Mouse (Mus musculus) stomach, embryonic 14.5 days (tissue): ENCODE data around the gene Nectin4. TPM values are rescaled to one million over a fixed set of nuclear protein-coding genes. Genes with fewer than 3 reads are reported as not detected.
A peak's percentile ranks its signal among the peaks of the same experiment; 100 is the strongest.

Source experiments
- ATAC-seq: fragments of 200-750 bp; cut with Nextera tagmentation; 2 replicates; pipeline ENCODE4 v1.8.0; 2017; ENCODE audit warnings: low read depth, moderate TSS enrichment; ENCODE audit not compliant: insufficient number of reproducible peaks, insufficient read depth, low FRiP score
- H3K27ac ChIP-seq: fragments of 300-500 bp; sonication (generic); 2 replicates; pipeline ENCODE4 v1.5.1; 2014; ENCODE audit warnings: mild to moderate bottlenecking, low read length, moderate library complexity, mixed read lengths
- H3K27me3 ChIP-seq: fragments of 300-500 bp; sonication (generic); 2 replicates; pipeline ENCODE4 v1.6.1; 2014; ENCODE audit warnings: low read length, control low read depth, mixed read lengths; ENCODE audit not compliant: control insufficient read depth, insufficient read depth
- H3K36me3 ChIP-seq: fragments of 300-500 bp; sonication (generic); 2 replicates; pipeline ENCODE4 v1.6.1; 2014; ENCODE audit warnings: mild to moderate bottlenecking, control low read depth, low read length, moderate library complexity, mixed read lengths; ENCODE audit not compliant: control insufficient read depth, insufficient read depth
- H3K4me1 ChIP-seq: fragments of 300-500 bp; sonication (generic); 2 replicates; pipeline ENCODE4 v1.6.1; 2014; ENCODE audit warnings: low read length, control low read depth, mixed read lengths; ENCODE audit not compliant: control insufficient read depth, insufficient read depth
- H3K4me2 ChIP-seq: fragments of 300-500 bp; sonication (generic); replicated peaks from 2 replicates; pipeline ENCODE4 v1.6.1; 2014; ENCODE audit warnings: low read depth, low read length, control low read depth
- H3K4me3 ChIP-seq: fragments of 300-500 bp; sonication (generic); 2 replicates; pipeline ENCODE4 v1.5.1; 2014; ENCODE audit warnings: low read depth, low read length, control low read depth
- H3K9ac ChIP-seq: fragments of 300-500 bp; sonication (generic); replicated peaks from 2 replicates; pipeline ENCODE4 v1.6.1; 2014; ENCODE audit warnings: low read depth, mild to moderate bottlenecking, control low read depth, low read length, moderate library complexity, mixed read lengths
- H3K9me3 ChIP-seq: fragments of 300-500 bp; sonication (generic); 2 replicates; pipeline ENCODE4 v1.6.1; 2016; ENCODE audit warnings: low read depth, low read length, control low read depth; ENCODE audit not compliant: control insufficient read depth
- WGBS: fragments of 180-500 bp; shearing (Covaris S2); extraction: QIAGEN DNeasy Blood & Tissue Kit; methylation state at CpG from one replicate; pipeline ENCODE4 v1.1.7; 2014; 5-methylcytosine and 5-hydroxymethylcytosine counted together
- polyA plus RNA-seq: library from polyadenylated mRNA; unstranded; fragments of >200 nt; fragmentation: Nextera tagmentation; extraction: Ambion mirVana; gene quantifications from 2 replicates; pipeline ENCODE4 v1.2.1, GENCODE M21; 2014

Nectin4 gene
- polyA plus RNA-seq, 1 experiment from 2014 or later, result 13.7 TPM

- no peak for ATAC-seq
- no peaks in the 10 kb centered on the region for H3K9me3 ChIP-seq
- no peak overlapping the region for H3K9ac ChIP-seq
- no peak overlapping the region for H3K27ac ChIP-seq
- no peak overlapping the region for H3K4me3 ChIP-seq
- no peaks in the 10 kb centered on the region for H3K27me3 ChIP-seq
- no peaks in the 10 kb centered on the region for H3K36me3 ChIP-seq
- H3K4me1 ChIP-seq, result peaks cover 3% of the 10 kb centered on the region; the same call in 1 of the 2 replicates
- WGBS, result 67% methylated on average over 9 of the region's 9 CpGs
- H3K4me2 ChIP-seq, result no peak overlapping the region
Measured at GRCm38 (mm10) chr1:171385171-171385570, 15.3 kb downstream of the Nectin4 start.

GRCm38 (mm10) chr1:171387099-171387498, 17.2 kb downstream of the Nectin4 start:
- 19% methylated on average over 6 of the region's 6 CpGs for WGBS
- peaks cover 3% of the 10 kb centered on the region; the same call in 1 of the 2 replicates for H3K4me1 ChIP-seq

DNA sequence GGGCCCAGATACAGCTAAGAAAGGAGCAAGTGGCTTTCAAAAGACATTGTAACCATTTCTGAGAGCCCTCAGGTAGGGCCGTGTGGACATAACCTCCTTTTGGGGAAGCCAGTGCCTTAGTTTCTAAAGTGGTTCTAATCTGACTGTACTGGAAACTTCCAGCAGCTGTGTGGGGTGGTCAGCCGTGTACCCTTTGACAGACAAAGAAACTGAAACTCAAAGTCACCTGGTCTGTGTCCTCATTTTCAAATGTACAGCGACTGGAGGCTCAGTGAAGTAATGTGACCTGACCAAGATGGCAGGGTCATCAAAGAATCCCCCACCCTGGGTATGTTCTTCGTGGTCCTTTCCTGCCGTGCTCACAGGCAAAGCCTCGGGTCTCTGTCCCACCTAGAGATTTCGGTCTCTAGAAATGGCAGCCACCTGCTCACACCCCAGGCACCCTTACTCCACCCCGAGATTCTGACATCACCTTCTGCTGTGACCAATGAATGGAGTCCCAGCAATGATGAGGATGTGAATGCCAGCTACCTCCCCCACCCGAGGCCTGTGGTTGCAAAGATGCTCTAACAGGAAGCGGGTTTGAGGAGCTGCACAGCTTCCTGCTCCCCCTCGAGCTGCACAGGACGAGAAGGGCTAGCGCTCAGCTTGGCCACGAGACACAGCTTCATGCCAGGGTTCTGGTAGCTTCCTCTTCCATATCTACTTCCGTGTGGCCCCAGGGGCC, 18.6 kb downstream of the Nectin4 start, which contains the start of gene Arhgap30:
TSS of gene Arhgap30 (plus strand) at position 579 of the 727 bp plus-strand sequence.
- peaks cover 3% of the 10 kb centered on the region; the same call in 1 of the 2 replicates for H3K4me1 ChIP-seq
- no peak within 1 kb of the TSS for H3K4me2 ChIP-seq
- ATAC-seq, result no peak
- no peaks in the 10 kb centered on the region for H3K27me3 ChIP-seq
- no peak within 1 kb of the TSS for H3K4me3 ChIP-seq
- H3K36me3 ChIP-seq, result no peaks in the 10 kb centered on the region
- no peaks in the 10 kb centered on the region for H3K9me3 ChIP-seq
- no peak within 1 kb of the TSS for H3K9ac ChIP-seq
- H3K27ac ChIP-seq, result no peak within 1 kb of the TSS; the same call in 1 of the 2 replicates
- 78% methylated on average over 15 of the region's 15 CpGs for WGBS

More at GRCm38 (mm10) chr1:171387099-171387498, 17.2 kb downstream of the Nectin4 start:
- H3K9me3 ChIP-seq, result no peaks in the 10 kb centered on the region
- H3K4me2 ChIP-seq, result no peak overlapping the region
- H3K4me3 ChIP-seq, result no peak overlapping the region
- no peak overlapping the region for H3K27ac ChIP-seq
- 0 out of 2 replicates have a peak, but pooled peaks have one; percentile 34 for ATAC-seq
- no peaks in the 10 kb centered on the region for H3K36me3 ChIP-seq
- no peaks in the 10 kb centered on the region for H3K27me3 ChIP-seq
- no peak overlapping the region for H3K9ac ChIP-seq

DNA sequence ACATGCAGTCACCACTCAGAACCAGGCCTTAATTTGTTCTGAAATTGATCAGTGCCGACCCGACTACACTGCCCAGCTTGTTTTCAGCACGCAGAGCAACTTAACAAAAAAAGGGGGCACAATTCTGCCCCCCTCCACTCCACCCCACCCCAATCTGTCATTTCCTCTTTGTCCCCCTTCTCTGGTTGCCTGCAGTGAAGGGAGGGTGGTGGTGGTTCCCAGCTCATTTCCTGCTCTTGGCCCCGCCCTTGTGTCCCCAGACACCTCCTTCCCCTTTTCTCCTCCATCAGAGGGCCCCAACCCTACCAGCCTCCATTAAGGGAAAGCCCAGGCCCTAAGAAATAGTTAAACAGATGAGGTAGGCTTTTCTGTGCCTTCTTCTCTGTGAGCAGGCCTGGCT, 20.2 kb downstream of the Nectin4 start:
- no peak overlapping the region for H3K4me3 ChIP-seq
- H3K4me2 ChIP-seq, result no peak overlapping the region
- H3K4me1 ChIP-seq, result peaks cover 3% of the 10 kb centered on the region; the same call in 1 of the 2 replicates
- whole genome bisulfite sequencing, result 74% methylated on average over 4 of the region's 4 CpGs
- H3K9ac ChIP-seq, result no peak overlapping the region
- no peak for ATAC-seq
- H3K27ac ChIP-seq, result no peak overlapping the region; the same call in 1 of the 2 replicates
- H3K27me3 ChIP-seq, result no peaks in the 10 kb centered on the region
- H3K36me3 ChIP-seq, result no peaks in the 10 kb centered on the region
- H3K9me3 ChIP-seq, result no peaks in the 10 kb centered on the region

- no peaks in the 10 kb centered on the region for H3K27me3 ChIP-seq
- H3K4me2 ChIP-seq, result no peak overlapping the region
- H3K4me3 ChIP-seq, result no peak overlapping the region
- no peaks in the 10 kb centered on the region for H3K4me1 ChIP-seq
- no peak overlapping the region for H3K9ac ChIP-seq
- WGBS, result 76% methylated on average over 4 of the region's 4 CpGs
- H3K36me3 ChIP-seq, result no peaks in the 10 kb centered on the region
- no peak overlapping the region for H3K27ac ChIP-seq
- no peak for ATAC-seq
- no peaks in the 10 kb centered on the region for H3K9me3 ChIP-seq
Measured at GRCm38 (mm10) chr1:171401821-171402220, 31.9 kb downstream of the Nectin4 start.

- ATAC-seq, result no peak
- H3K4me2 ChIP-seq, result no peak overlapping the region
- no peaks in the 10 kb centered on the region for H3K4me1 ChIP-seq
- H3K9me3 ChIP-seq, result no peaks in the 10 kb centered on the region
- H3K4me3 ChIP-seq, result no peak overlapping the region
- H3K27ac ChIP-seq, result no peak overlapping the region
- H3K9ac ChIP-seq, result no peak overlapping the region
- no peaks in the 10 kb centered on the region for H3K27me3 ChIP-seq
- WGBS, result 82% methylated on average over 9 of the region's 9 CpGs
- no peaks in the 10 kb centered on the region for H3K36me3 ChIP-seq
Measured at GRCm38 (mm10) chr1:171402991-171403390, 33.1 kb downstream of the Nectin4 start.

DNA sequence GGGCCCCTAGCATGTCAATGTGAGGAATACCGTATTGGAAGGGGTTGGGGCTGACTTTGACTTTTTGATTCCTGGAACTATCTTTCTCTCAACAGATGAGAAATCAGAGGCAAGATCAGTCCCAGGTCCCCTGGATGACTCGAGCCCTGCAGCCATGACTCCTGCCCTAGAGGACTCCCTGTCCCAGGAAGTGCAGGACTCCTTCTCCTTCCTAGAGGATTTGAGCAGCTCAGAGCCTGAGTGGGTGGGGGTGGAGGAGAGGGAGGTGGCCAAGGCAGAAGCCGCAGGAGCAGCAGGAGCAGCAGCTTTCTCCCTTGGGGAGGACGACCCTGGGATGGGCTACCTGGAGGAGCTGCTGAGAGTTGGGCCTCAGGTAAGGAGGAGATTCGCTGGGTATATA, 37.4 kb downstream of the Nectin4 start:
- Histone ChIP-seq H3K9ac (no peak overlapping the region), H3K27ac (no peak overlapping the region), H3K4me2 (no peak overlapping the region), H3K4me1 (no peaks in the 10 kb centered on the region), H3K4me3 (no peak overlapping the region), H3K9me3 (no peaks in the 10 kb centered on the region), H3K36me3 (no peaks in the 10 kb centered on the region), H3K27me3 (no peaks in the 10 kb centered on the region)
- 66% methylated on average over 5 of the region's 5 CpGs for WGBS
- no peak for ATAC-seq

GRCm38 (mm10) chr1:171410231-171410630, 40.3 kb downstream of the Nectin4 start:
- no peak for ATAC-seq
- H3K27ac ChIP-seq, result no peak overlapping the region
- no peaks in the 10 kb centered on the region for H3K9me3 ChIP-seq
- H3K36me3 ChIP-seq, result peaks cover 6% of the 10 kb centered on the region; the same call in 1 of the 2 replicates
- 93% methylated on average over 1 of the region's 1 CpGs for WGBS
- H3K4me1 ChIP-seq, result peaks cover 15% of the 10 kb centered on the region
- no peak overlapping the region for H3K4me2 ChIP-seq
- no peaks in the 10 kb centered on the region for H3K27me3 ChIP-seq
- H3K9ac ChIP-seq, result no peak overlapping the region
- H3K4me3 ChIP-seq, result no peak overlapping the region
